Mouse (Mus musculus) gastrocnemius, adult 18-20 months (tissue): ENCODE measurements at regions not wholly inside any gene's neighbourhood (a gene's known extent, or its start where the extent isn't known, plus 50 kb on each side); places are given as distances from the start of the nearest gene placed in this dataset.

Source experiments
- DNase-seq: peaks from one replicate; pipeline ENCODE4 v3.0.0; 2021; ENCODE audit warnings: low spot score

DNA sequence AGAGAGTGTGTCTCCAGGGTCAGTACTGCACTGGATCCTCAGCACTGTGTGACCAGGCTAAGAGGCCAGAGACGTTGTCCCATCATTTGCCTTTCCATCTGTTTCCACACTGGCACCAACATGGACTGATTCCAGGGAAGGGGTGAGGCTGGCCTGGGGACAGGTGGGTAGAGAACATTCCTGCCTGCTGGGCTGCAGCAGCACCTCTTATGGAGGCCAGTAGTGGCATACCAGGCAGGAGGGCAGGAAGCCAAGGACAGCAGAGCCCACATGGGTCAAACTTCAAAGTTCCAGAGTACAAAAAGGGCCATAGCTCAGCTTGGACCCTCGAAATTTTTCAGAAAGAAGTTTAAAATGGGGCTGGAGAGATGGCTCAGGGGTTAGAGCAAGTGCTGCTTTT, 115.4 kb upstream of the Ercc6l2 start:
- no peak for DNase-seq

GRCm38 (mm10) chr13:63700747-63701146, 114.3 kb upstream of the Ercc6l2 start:
- DNase-seq = no peak

DNA sequence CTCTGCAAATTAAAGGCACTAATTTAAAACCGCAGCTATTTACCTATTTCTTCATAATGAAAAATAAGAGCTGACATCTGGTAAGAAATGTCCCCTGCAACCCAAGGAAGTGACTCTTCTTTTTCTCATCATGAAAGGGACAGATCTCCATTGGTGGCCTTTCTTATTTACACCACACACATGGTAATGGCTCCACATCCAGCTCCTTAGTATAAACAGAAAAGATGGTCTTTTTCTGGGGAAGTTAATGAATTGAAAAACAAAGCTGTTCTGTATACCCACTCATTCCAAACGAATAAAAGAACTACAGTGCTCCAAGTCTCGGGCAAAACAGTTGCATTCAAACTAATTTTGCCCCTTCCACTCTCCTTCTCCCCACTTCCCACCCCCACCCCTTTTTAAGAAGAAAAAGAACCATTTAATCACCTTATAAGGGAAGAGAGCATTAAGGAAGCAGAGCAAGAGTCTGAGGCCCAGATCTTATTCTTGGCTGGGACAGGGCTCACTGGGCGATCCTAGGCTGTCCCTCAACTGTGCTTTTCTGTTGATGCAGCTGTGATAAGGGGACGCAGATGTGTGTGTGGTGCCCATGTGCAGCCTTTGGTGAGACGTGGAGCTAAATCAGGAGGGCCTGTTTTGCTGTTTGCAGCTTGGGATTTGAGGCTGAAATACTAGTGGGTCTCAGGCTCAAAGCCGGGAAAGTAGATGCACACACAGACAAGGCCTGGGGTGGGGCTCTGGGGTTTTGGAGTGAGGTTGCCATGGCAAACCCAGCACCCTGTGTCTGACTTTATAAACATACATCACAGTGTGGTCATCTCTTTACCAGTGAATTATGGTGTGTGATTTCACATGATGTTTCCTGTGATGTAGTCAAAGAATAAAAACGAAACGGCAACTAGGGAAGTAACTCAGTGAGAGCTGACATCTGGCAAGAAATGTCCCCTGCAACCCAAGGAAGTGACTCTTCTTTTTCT, 113.6 kb upstream of the Ercc6l2 start:
- DNase-seq = no peak

- no peak for DNase-seq
Measured at GRCm38 (mm10) chr13:63708567-63708966, 106.5 kb upstream of the Ercc6l2 start.

DNA sequence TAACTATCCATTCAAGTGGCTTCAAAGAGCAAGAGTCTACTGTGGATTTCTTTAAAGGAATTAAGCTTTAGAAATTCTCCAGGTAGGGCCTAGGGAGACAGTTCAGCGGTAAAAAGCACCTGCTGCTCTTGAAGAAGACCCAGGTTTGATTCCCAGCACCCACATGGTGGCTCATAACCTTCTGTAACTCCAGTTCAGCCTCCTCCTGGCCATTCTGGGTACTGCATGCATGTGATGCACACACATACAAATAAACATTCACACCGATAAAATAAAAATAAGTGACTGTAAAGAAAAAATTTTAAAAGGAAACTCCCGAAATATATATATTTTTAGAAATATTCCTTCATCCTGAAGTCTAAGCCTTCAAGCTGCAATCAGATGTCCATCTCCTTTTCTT, 101.9 kb upstream of the Ercc6l2 start:
- no peak for DNase-seq

DNA sequence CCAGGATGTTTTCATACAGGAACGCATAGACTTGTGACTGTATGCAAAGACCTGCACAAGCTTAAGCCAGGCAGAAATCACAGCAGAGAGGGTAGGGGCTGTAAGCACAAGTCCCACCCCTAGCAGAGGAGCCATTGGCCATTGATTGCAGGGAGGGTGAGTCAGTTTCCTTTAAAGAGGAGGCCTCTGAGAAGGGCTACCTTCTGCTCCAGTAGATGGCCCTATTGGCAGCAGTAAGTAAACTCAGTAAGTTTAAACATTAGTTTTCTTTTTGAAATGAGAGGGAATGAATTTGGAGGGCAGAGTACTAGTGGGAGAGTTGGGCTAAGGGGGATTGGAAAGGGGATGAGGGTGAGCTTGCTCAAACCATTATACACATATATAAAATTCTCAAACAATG, 98.5 kb upstream of the Ercc6l2 start:
- DNase-seq = no peak

GRCm38 (mm10) chr13:63717249-63717648, 97.8 kb upstream of the Ercc6l2 start:
- DNase-seq = no peak

DNA sequence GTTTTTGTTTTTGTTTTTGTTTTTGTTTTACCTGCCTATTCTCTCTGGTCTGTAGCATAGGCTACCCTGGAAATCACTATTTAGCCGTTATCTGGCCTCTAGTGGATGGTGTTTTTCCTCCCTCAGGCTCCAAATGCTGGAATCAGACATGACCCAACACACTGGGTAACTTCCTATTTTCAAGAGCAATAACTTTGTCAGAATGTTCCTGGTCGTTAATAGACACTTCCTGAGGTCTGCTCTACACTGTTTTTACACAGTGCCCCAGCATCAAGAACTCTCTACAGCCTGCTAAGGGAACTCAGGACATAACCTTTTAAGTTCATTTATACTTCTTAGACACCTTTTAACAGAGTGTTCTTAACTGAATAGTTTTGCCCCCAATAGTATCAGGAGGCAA, 96.3 kb upstream of the Ercc6l2 start:
- no peak for DNase-seq

GRCm38 (mm10) chr13:63719351-63720207, 95.5 kb upstream of the Ercc6l2 start:
- no peak for DNase-seq

- no peak for DNase-seq
Measured at GRCm38 (mm10) chr13:63720610-63721009, 94.4 kb upstream of the Ercc6l2 start.

DNA sequence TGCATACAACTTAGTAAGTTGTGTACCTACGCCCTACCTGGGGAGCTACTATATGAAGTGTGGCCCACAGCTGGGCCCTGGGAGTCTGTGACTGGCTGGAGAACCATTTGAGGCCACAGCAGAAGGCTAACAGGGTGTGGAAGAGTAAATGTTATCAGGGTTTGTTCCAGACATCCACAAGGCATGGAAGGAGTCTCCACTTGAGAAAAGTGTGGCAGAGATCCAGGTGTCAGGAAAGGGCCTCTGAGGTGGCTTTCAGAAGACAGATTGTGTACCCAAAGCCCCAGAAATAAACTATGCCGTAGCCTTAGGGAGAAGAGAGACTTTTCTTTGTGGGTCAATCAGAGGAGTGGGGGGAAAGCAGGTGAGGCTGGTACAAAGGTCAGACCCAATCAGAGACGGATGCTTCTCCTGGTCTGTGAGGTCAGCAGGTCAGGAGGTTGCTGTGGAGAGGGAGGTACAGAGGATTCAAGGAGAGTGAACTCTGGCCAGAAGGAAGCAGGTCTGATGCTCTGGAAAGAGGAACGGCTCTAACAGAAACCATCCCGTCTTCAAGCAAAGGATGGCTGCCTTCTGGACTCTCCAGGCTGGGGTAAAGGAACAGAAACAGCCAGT, 93.9 kb upstream of the Ercc6l2 start:
- DNase-seq = no peak

- no peak for DNase-seq
Measured at GRCm38 (mm10) chr13:63724293-63724692, 90.7 kb upstream of the Ercc6l2 start.

GRCm38 (mm10) chr13:63724843-63725582, 90.0 kb upstream of the Ercc6l2 start:
- no peak for DNase-seq

DNA sequence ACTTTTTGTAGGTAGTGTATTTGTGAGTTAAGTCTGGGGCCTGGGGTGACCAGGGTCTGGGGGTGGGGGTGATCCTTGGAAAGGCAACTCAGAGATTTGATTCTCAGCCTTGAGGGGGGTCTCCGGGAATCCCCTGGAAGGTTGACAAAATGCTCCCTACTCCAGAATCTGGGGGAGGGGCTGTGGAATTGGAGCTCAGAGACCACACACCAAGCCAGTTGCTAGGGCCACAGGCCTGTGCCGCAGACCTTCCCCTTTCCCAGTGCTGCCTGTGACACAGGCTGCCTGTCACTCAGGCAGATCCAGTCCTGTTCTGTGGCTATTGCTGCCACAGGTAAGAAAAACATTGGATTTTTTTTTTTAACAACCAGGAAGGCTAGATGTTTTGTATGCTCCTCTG, 89.0 kb upstream of the Ercc6l2 start:
- no peak for DNase-seq

DNA sequence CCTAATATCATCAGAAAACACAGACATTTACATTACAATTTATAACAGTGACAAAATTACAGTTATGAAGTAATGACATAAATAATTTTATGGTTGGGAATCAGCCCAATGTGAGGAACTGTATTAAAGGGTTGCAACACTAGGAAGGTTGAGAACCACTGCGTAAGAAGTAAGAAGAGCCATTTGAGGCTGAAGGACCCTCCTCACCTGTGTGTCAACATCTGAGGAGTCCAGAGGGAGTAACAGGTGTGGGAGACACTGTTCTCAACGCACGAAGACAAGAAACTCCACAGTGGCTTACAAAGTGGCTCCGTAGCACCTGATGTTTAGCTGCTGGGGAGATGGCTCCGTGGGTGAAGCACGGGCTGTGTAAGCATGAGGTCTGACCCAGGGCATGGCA, 88.5 kb upstream of the Ercc6l2 start:
- no peak for DNase-seq

DNA sequence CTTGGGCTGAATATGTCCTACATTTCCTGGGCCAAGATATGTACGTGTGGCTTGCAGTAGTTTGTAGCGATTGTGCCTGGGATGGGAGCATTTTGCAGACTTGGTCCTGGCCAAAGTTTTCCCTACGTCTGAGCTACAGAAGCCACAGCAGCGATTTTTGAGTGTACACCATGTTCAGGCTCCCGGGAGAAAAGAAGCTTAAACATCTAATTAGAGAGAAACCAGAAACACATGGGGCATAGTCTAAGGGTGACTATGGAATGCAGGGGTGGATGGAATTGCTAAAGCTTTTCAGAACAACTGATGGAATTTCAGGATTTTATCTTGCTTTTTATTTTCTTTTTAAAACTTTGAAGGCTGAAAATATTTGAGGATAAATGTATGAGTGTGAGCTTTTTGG, 79.3 kb upstream of the Ercc6l2 start:
- DNase-seq = no peak

GRCm38 (mm10) chr13:63741879-63742278, 73.2 kb upstream of the Ercc6l2 start:
- DNase-seq = no peak

DNA sequence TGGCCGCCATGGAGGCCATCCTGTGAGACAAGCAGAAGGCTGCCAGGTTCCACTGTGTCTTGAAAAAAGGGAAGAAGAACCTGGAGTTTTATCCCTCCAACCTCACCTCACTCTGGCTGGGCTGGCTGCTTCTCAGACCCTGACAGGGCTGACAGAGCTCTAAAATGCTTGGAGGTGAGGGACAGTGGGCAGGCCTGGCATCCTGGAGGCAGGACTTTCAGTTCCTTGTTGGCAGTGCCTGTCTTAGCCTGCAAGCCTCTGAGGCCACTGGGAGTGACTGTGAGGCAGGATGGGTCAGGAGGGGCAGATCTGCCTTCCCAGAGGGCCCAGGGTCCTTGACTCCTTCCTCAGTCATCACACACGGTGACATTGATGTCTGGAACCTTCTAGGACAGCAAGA, 66.3 kb upstream of the Ercc6l2 start:
- no peak for DNase-seq

GRCm38 (mm10) chr13:63749997-63750396, 65.0 kb upstream of the Ercc6l2 start:
- DNase-seq = peak; percentile 3

GRCm38 (mm10) chr13:63751196-63751595, 63.8 kb upstream of the Ercc6l2 start:
- no peak for DNase-seq

DNA sequence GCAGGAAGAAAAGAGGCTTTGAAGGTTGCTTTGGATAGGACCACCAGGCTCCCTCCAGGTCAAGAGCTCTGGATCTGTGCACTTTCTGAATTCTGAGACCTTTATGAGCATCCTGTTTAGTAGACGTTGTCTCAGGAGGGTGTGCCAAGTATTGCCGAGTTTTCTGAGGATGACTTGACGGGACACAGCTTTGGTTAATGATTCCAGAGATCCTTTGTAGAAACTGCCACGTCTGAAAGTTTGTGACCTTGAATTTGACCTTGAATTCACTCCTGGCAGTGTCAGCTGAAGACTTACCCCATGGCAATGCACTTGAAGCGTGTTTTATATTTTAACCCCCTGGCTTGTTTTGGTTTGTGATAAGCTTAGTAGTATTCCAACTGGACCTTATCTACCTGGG, 58.0 kb upstream of the Ercc6l2 start:
- DNase-seq = no peak
